Mouse (Mus musculus) stomach, embryonic 15.5 days (tissue): Measurements from ENCODE around the gene Prpf40b. TPM values are rescaled to one million over a fixed set of nuclear protein-coding genes. Genes with fewer than 3 reads are reported as not detected.

Experiments used
- ATAC-seq: fragments of 200-750 bp; cut with Nextera tagmentation; 2 replicates; pipeline ENCODE4 v1.8.0; 2017; ENCODE audit warnings: low read depth, moderate number of reproducible peaks, moderate TSS enrichment; ENCODE audit not compliant: insufficient read depth, low FRiP score
- H3K27ac ChIP-seq: fragments of 300-500 bp; sonication (generic); 2 replicates; pipeline ENCODE4 v1.5.1; 2015; ENCODE audit warnings: mild to moderate bottlenecking, inconsistent platforms
- H3K27me3 ChIP-seq: fragments of 300-500 bp; sonication (generic); replicated peaks from 2 replicates; pipeline ENCODE4 v1.6.1; 2015; ENCODE audit warnings: inconsistent platforms
- H3K36me3 ChIP-seq: fragments of 300-500 bp; sonication (generic); 2 replicates; pipeline ENCODE4 v1.6.1; 2015; ENCODE audit warnings: inconsistent platforms
- H3K4me1 ChIP-seq: fragments of 300-500 bp; sonication (generic); 2 replicates; pipeline ENCODE4 v1.6.1; 2015; ENCODE audit warnings: inconsistent platforms
- H3K4me2 ChIP-seq: fragments of 300-500 bp; sonication (generic); 2 replicates; pipeline ENCODE4 v1.6.1; 2015; ENCODE audit warnings: mild to moderate bottlenecking, inconsistent platforms
- H3K4me3 ChIP-seq: fragments of 300-500 bp; sonication (generic); replicated peaks from 2 replicates; pipeline ENCODE4 v1.5.1; 2015; ENCODE audit warnings: inconsistent platforms
- H3K9ac ChIP-seq: fragments of 300-500 bp; sonication (generic); 2 replicates; pipeline ENCODE4 v1.6.1; 2015; ENCODE audit warnings: inconsistent platforms
- H3K9me3 ChIP-seq: fragments of 300-500 bp; sonication (generic); 2 replicates; pipeline ENCODE4 v1.6.1; 2016; ENCODE audit warnings: inconsistent platforms
- WGBS: fragments of 180-500 bp; shearing (Covaris S2); methylation state at CpG from one replicate; pipeline ENCODE4 v1.1.7; 2015; 5-methylcytosine and 5-hydroxymethylcytosine counted together
- polyA plus RNA-seq: library from polyadenylated mRNA; unstranded; fragments of >200 nt; fragmentation: Nextera tagmentation; extraction: Ambion mirVana; gene quantifications from 2 replicates; pipeline ENCODE4 v1.2.1, GENCODE M21; 2015

The Prpf40b gene
- polyA plus RNA-seq, 1 experiment from 2014 or later = 46.3 TPM

GRCm38 (mm10) chr15:99259167-99259729 is 35.6 kb upstream of the Prpf40b start:
- Histone ChIP-seq H3K27ac (peak overlapping the region; percentile 1; the same call in 1 of the 2 replicates), H3K4me1 (no peaks in the 10 kb centered on the region), H3K36me3 (no peaks in the 10 kb centered on the region), H3K9me3 (no peaks in the 10 kb centered on the region), H3K27me3 (no peaks in the 10 kb centered on the region), H3K4me3 (0 out of 2 replicates have a peak overlapping the region, but pooled peaks have one; percentile 4), H3K9ac (no peak overlapping the region), H3K4me2 (peak overlapping the region; percentile 50)
- 55% methylated on average over 8 of the region's 8 CpGs for WGBS
- ATAC-seq = no peak; the same call in 1 of the 2 replicates

- Histone ChIP-seq H3K4me3 (peak overlapping the region; percentile 25), H3K4me2 (peak overlapping the region; percentile 51), H3K4me1 (no peaks in the 10 kb centered on the region), H3K27ac (peak overlapping the region; percentile 33), H3K27me3 (no peaks in the 10 kb centered on the region), H3K36me3 (no peaks in the 10 kb centered on the region), H3K9me3 (no peaks in the 10 kb centered on the region), H3K9ac (no peak overlapping the region)
- WGBS = 2% methylated on average over 7 of the region's 10 CpGs
- ATAC-seq = peak; percentile 65; the same call in 1 of the 2 replicates
These were observed 35.1 kb upstream of the Prpf40b start for GRCm38 (mm10) chr15:99259730-99260252.

GRCm38 (mm10) chr15:99262702-99263101 is 32.2 kb upstream of the Prpf40b start:
- no peaks in the 10 kb centered on the region for H3K36me3 ChIP-seq
- no peaks in the 10 kb centered on the region for H3K27me3 ChIP-seq
- H3K9me3 ChIP-seq = no peaks in the 10 kb centered on the region
- no peak overlapping the region for H3K9ac ChIP-seq
- ATAC-seq = no peak
- H3K4me3 ChIP-seq = no peak overlapping the region
- no peak overlapping the region for H3K27ac ChIP-seq
- no peaks in the 10 kb centered on the region for H3K4me1 ChIP-seq
- WGBS = 59% methylated on average over 10 of the region's 10 CpGs
- no peak overlapping the region for H3K4me2 ChIP-seq

GRCm38 (mm10) chr15:99264363-99264762 is 30.5 kb upstream of the Prpf40b start:
- H3K4me2 ChIP-seq = no peak overlapping the region
- no peak overlapping the region for H3K9ac ChIP-seq

GRCm38 (mm10) chr15:99265679-99266078 is 29.2 kb upstream of the Prpf40b start:
- H3K9me3 ChIP-seq = no peaks in the 10 kb centered on the region
- no peaks in the 10 kb centered on the region for H3K4me1 ChIP-seq
- ATAC-seq = peak; percentile 58; the same call in 1 of the 2 replicates
- H3K27ac ChIP-seq = no peak overlapping the region
- H3K9ac ChIP-seq = no peak overlapping the region
- WGBS = 13% methylated on average over 4 of the region's 4 CpGs
- no peaks in the 10 kb centered on the region for H3K27me3 ChIP-seq
- no peaks in the 10 kb centered on the region for H3K36me3 ChIP-seq
- no peak overlapping the region for H3K4me2 ChIP-seq
- no peak overlapping the region for H3K4me3 ChIP-seq

More at GRCm38 (mm10) chr15:99264363-99264762, 30.5 kb upstream of the Prpf40b start:
- Histone ChIP-seq H3K27ac (no peak overlapping the region), H3K27me3 (no peaks in the 10 kb centered on the region), H3K36me3 (no peaks in the 10 kb centered on the region), H3K4me1 (no peaks in the 10 kb centered on the region), H3K9me3 (no peaks in the 10 kb centered on the region), H3K4me3 (no peak overlapping the region)
- no peak for ATAC-seq
- WGBS = 79% methylated on average over 2 of the region's 2 CpGs

- WGBS = 81% methylated on average over 8 of the region's 8 CpGs
- ATAC-seq = no peak
- Histone ChIP-seq H3K36me3 (no peaks in the 10 kb centered on the region), H3K4me3 (no peak overlapping the region), H3K4me1 (no peaks in the 10 kb centered on the region), H3K27me3 (no peaks in the 10 kb centered on the region), H3K9me3 (no peaks in the 10 kb centered on the region), H3K4me2 (no peak overlapping the region), H3K27ac (no peak overlapping the region), H3K9ac (no peak overlapping the region)
These were observed 18.8 kb upstream of the Prpf40b start for GRCm38 (mm10) chr15:99276095-99276494.

GRCm38 (mm10) chr15:99278271-99278670 is 16.6 kb upstream of the Prpf40b start:
- H3K4me2 ChIP-seq = no peak overlapping the region
- no peaks in the 10 kb centered on the region for H3K4me1 ChIP-seq
- no peaks in the 10 kb centered on the region for H3K9me3 ChIP-seq
- no peak; the same call in 1 of the 2 replicates for ATAC-seq
- no peaks in the 10 kb centered on the region for H3K27me3 ChIP-seq
- no peak overlapping the region for H3K27ac ChIP-seq
- 77% methylated on average over 7 of the region's 7 CpGs for WGBS
- H3K4me3 ChIP-seq = no peak overlapping the region
- no peaks in the 10 kb centered on the region for H3K36me3 ChIP-seq
- H3K9ac ChIP-seq = no peak overlapping the region

GRCm38 (mm10) chr15:99283456-99283855 is 11.4 kb upstream of the Prpf40b start:
- Histone ChIP-seq H3K36me3 (no peaks in the 10 kb centered on the region), H3K9ac (no peak overlapping the region), H3K4me3 (no peak overlapping the region), H3K4me1 (0 out of 2 replicates have a peak, but pooled peaks cover 4% of the 10 kb centered on the region), H3K27ac (no peak overlapping the region), H3K27me3 (no peaks in the 10 kb centered on the region), H3K4me2 (no peak overlapping the region), H3K9me3 (no peaks in the 10 kb centered on the region)
- ATAC-seq = no peak
- WGBS = 66% methylated on average over 10 of the region's 10 CpGs

GRCm38 (mm10) chr15:99284527-99285188 is 10.2 kb upstream of the Prpf40b start:
- no peak overlapping the region for H3K4me2 ChIP-seq
- 28% methylated on average over 14 of the region's 14 CpGs for WGBS
- peak; percentile 84 for ATAC-seq
- no peaks in the 10 kb centered on the region for H3K36me3 ChIP-seq
- H3K27ac ChIP-seq = no peak overlapping the region
- H3K4me1 ChIP-seq = 0 out of 2 replicates have a peak, but pooled peaks cover 4% of the 10 kb centered on the region
- no peak overlapping the region for H3K9ac ChIP-seq
- no peaks in the 10 kb centered on the region for H3K9me3 ChIP-seq
- H3K4me3 ChIP-seq = no peak overlapping the region
- no peaks in the 10 kb centered on the region for H3K27me3 ChIP-seq

GRCm38 (mm10) chr15:99285189-99285535 is 9.7 kb upstream of the Prpf40b start:
- no peak for ATAC-seq
- 52% methylated on average over 8 of the region's 8 CpGs for WGBS
- H3K27me3 ChIP-seq = no peaks in the 10 kb centered on the region
- no peak overlapping the region for H3K4me3 ChIP-seq
- H3K4me2 ChIP-seq = no peak overlapping the region
- H3K9me3 ChIP-seq = no peaks in the 10 kb centered on the region
- H3K36me3 ChIP-seq = no peaks in the 10 kb centered on the region
- H3K27ac ChIP-seq = no peak overlapping the region
- H3K9ac ChIP-seq = no peak overlapping the region
- H3K4me1 ChIP-seq = 0 out of 2 replicates have a peak, but pooled peaks cover 4% of the 10 kb centered on the region

- Histone ChIP-seq H3K9me3 (no peaks in the 10 kb centered on the region), H3K4me2 (no peak overlapping the region), H3K36me3 (no peaks in the 10 kb centered on the region), H3K27ac (no peak overlapping the region), H3K27me3 (no peaks in the 10 kb centered on the region), H3K4me1 (peaks cover 4% of the 10 kb centered on the region; the same call in 1 of the 2 replicates), H3K9ac (no peak overlapping the region), H3K4me3 (no peak overlapping the region)
- 84% methylated on average over 11 of the region's 11 CpGs for WGBS
- no peak for ATAC-seq
These were observed 4.3 kb upstream of the Prpf40b start for GRCm38 (mm10) chr15:99290586-99290985.

- Histone ChIP-seq H3K9ac (peak overlapping the region; percentile 4; the same call in 1 of the 2 replicates), H3K4me1 (peaks cover 13% of the 10 kb centered on the region), H3K9me3 (no peaks in the 10 kb centered on the region), H3K36me3 (no peaks in the 10 kb centered on the region), H3K4me2 (peak overlapping the region; percentile 68), H3K27me3 (no peaks in the 10 kb centered on the region), H3K27ac (0 out of 2 replicates have a peak overlapping the region, but pooled peaks have one; percentile 89), H3K4me3 (peak overlapping the region; percentile 59)
- no peak for ATAC-seq
- WGBS = 17% methylated on average over 16 of the region's 16 CpGs
These were observed 600 bp upstream of the Prpf40b start for GRCm38 (mm10) chr15:99294287-99294686.
